Mouse (Mus musculus) stomach, embryonic 15.5 days (tissue): Measurements from ENCODE around the gene Slc25a3. TPM values are rescaled to one million over a fixed set of nuclear protein-coding genes. Genes with fewer than 3 reads are reported as not detected.

Source experiments
- ATAC-seq: fragments of 200-750 bp; cut with Nextera tagmentation; 2 replicates; pipeline ENCODE4 v1.8.0; 2017; ENCODE audit warnings: low read depth, moderate number of reproducible peaks, moderate TSS enrichment; ENCODE audit not compliant: insufficient read depth, low FRiP score
- H3K27ac ChIP-seq: fragments of 300-500 bp; sonication (generic); 2 replicates; pipeline ENCODE4 v1.5.1; 2015; ENCODE audit warnings: mild to moderate bottlenecking, inconsistent platforms
- H3K27me3 ChIP-seq: fragments of 300-500 bp; sonication (generic); replicated peaks from 2 replicates; pipeline ENCODE4 v1.6.1; 2015; ENCODE audit warnings: inconsistent platforms
- H3K36me3 ChIP-seq: fragments of 300-500 bp; sonication (generic); 2 replicates; pipeline ENCODE4 v1.6.1; 2015; ENCODE audit warnings: inconsistent platforms
- H3K4me1 ChIP-seq: fragments of 300-500 bp; sonication (generic); 2 replicates; pipeline ENCODE4 v1.6.1; 2015; ENCODE audit warnings: inconsistent platforms
- H3K4me2 ChIP-seq: fragments of 300-500 bp; sonication (generic); 2 replicates; pipeline ENCODE4 v1.6.1; 2015; ENCODE audit warnings: mild to moderate bottlenecking, inconsistent platforms
- H3K4me3 ChIP-seq: fragments of 300-500 bp; sonication (generic); replicated peaks from 2 replicates; pipeline ENCODE4 v1.5.1; 2015; ENCODE audit warnings: inconsistent platforms
- H3K9ac ChIP-seq: fragments of 300-500 bp; sonication (generic); 2 replicates; pipeline ENCODE4 v1.6.1; 2015; ENCODE audit warnings: inconsistent platforms
- H3K9me3 ChIP-seq: fragments of 300-500 bp; sonication (generic); 2 replicates; pipeline ENCODE4 v1.6.1; 2016; ENCODE audit warnings: inconsistent platforms
- WGBS: fragments of 180-500 bp; shearing (Covaris S2); methylation state at CpG from one replicate; pipeline ENCODE4 v1.1.7; 2015; 5-methylcytosine and 5-hydroxymethylcytosine counted together
- polyA plus RNA-seq: library from polyadenylated mRNA; unstranded; fragments of >200 nt; fragmentation: Nextera tagmentation; extraction: Ambion mirVana; gene quantifications from 2 replicates; pipeline ENCODE4 v1.2.1, GENCODE M21; 2015

Gene Slc25a3
- polyA plus RNA-seq, 1 experiment from 2014 or later = 440 TPM

- Histone ChIP-seq H3K36me3 (no peaks in the 10 kb centered on the region), H3K27me3 (no peaks in the 10 kb centered on the region), H3K9ac (no peak overlapping the region), H3K4me1 (no peaks in the 10 kb centered on the region), H3K4me3 (no peak overlapping the region), H3K9me3 (no peaks in the 10 kb centered on the region), H3K4me2 (no peak overlapping the region), H3K27ac (no peak overlapping the region)
- no peak for ATAC-seq
- WGBS = 80% methylated on average over 3 of the region's 3 CpGs
These were observed 17.9 kb downstream of the Slc25a3 start for GRCm38 (mm10) chr10:91105981-91106380.

- H3K4me1 ChIP-seq = no peaks in the 10 kb centered on the region
These were observed 20.9 kb downstream of the Slc25a3 start for GRCm38 (mm10) chr10:91102799-91103590.

GRCm38 (mm10) chr10:91101936-91102335 is 21.9 kb downstream of the Slc25a3 start:
- H3K4me1 ChIP-seq = no peaks in the 10 kb centered on the region
- H3K4me2 ChIP-seq = no peak overlapping the region
- no peak for ATAC-seq
- H3K27me3 ChIP-seq = no peaks in the 10 kb centered on the region
- 92% methylated on average over 25 of the region's 25 CpGs for WGBS
- no peak overlapping the region for H3K9ac ChIP-seq
- no peaks in the 10 kb centered on the region for H3K36me3 ChIP-seq
- no peak overlapping the region for H3K4me3 ChIP-seq
- no peaks in the 10 kb centered on the region for H3K9me3 ChIP-seq
- H3K27ac ChIP-seq = no peak overlapping the region

More at GRCm38 (mm10) chr10:91102799-91103590, 20.9 kb downstream of the Slc25a3 start:
- no peaks in the 10 kb centered on the region for H3K36me3 ChIP-seq
- no peak overlapping the region for H3K4me3 ChIP-seq
- no peaks in the 10 kb centered on the region for H3K9me3 ChIP-seq
- no peak overlapping the region for H3K4me2 ChIP-seq
- 92% methylated on average over 14 of the region's 14 CpGs for WGBS
- no peak overlapping the region for H3K27ac ChIP-seq
- ATAC-seq = no peak
- no peak overlapping the region for H3K9ac ChIP-seq
- H3K27me3 ChIP-seq = no peaks in the 10 kb centered on the region

- no peaks in the 10 kb centered on the region; the same call in 1 of the 2 replicates for H3K36me3 ChIP-seq
- 87% methylated on average over 1 of the region's 1 CpGs for WGBS
- no peaks in the 10 kb centered on the region for H3K9me3 ChIP-seq
- no peak overlapping the region for H3K4me3 ChIP-seq
- no peak overlapping the region for H3K9ac ChIP-seq
- H3K4me1 ChIP-seq = no peaks in the 10 kb centered on the region
- no peak overlapping the region for H3K4me2 ChIP-seq
- ATAC-seq = no peak
- no peak overlapping the region for H3K27ac ChIP-seq
- H3K27me3 ChIP-seq = no peaks in the 10 kb centered on the region
These were observed 23.8 kb downstream of the Slc25a3 start for GRCm38 (mm10) chr10:91100101-91100500.

GRCm38 (mm10) chr10:91098056-91098455 is 25.8 kb downstream of the Slc25a3 start:
- ATAC-seq = no peak
- 92% methylated on average over 8 of the region's 8 CpGs for WGBS
- H3K36me3 ChIP-seq = no peaks in the 10 kb centered on the region; the same call in 1 of the 2 replicates

GRCm38 (mm10) chr10:91094251-91095104 is 29.4 kb downstream of the Slc25a3 start:
- no peak overlapping the region for H3K4me3 ChIP-seq
- H3K27me3 ChIP-seq = no peaks in the 10 kb centered on the region
- H3K9me3 ChIP-seq = no peaks in the 10 kb centered on the region
- no peaks in the 10 kb centered on the region for H3K4me1 ChIP-seq
- H3K36me3 ChIP-seq = no peaks in the 10 kb centered on the region; the same call in 1 of the 2 replicates
- H3K27ac ChIP-seq = no peak overlapping the region
- H3K9ac ChIP-seq = no peak overlapping the region
- H3K4me2 ChIP-seq = no peak overlapping the region
- WGBS = 77% methylated on average over 15 of the region's 15 CpGs
- no peak for ATAC-seq

More at GRCm38 (mm10) chr10:91098056-91098455, 25.8 kb downstream of the Slc25a3 start:
- no peak overlapping the region for H3K9ac ChIP-seq
- no peaks in the 10 kb centered on the region for H3K4me1 ChIP-seq
- H3K27me3 ChIP-seq = no peaks in the 10 kb centered on the region
- H3K4me2 ChIP-seq = no peak overlapping the region
- no peak overlapping the region for H3K27ac ChIP-seq
- no peaks in the 10 kb centered on the region for H3K9me3 ChIP-seq
- no peak overlapping the region for H3K4me3 ChIP-seq

- Histone ChIP-seq H3K36me3 (no peaks in the 10 kb centered on the region; the same call in 1 of the 2 replicates), H3K9me3 (no peaks in the 10 kb centered on the region), H3K4me2 (no peak overlapping the region), H3K4me3 (no peak overlapping the region), H3K4me1 (no peaks in the 10 kb centered on the region), H3K9ac (no peak overlapping the region), H3K27ac (no peak overlapping the region), H3K27me3 (no peaks in the 10 kb centered on the region)
- ATAC-seq = no peak
- 83% methylated on average over 4 of the region's 4 CpGs for WGBS
These were observed 31.0 kb downstream of the Slc25a3 start for GRCm38 (mm10) chr10:91092812-91093211.

GRCm38 (mm10) chr10:91083393-91083927 is 40.4 kb downstream of the Slc25a3 start:
- peak overlapping the region; percentile 72 for H3K4me3 ChIP-seq
- peak overlapping the region; percentile 64 for H3K27ac ChIP-seq
- peak overlapping the region; percentile 68 for H3K9ac ChIP-seq
- H3K4me2 ChIP-seq = peak overlapping the region; percentile 60
- peaks cover 7% of the 10 kb centered on the region; the same call in 1 of the 2 replicates for H3K36me3 ChIP-seq
- no peak for ATAC-seq
- WGBS = 37% methylated on average over 12 of the region's 12 CpGs
- no peaks in the 10 kb centered on the region for H3K27me3 ChIP-seq
- H3K4me1 ChIP-seq = 0 out of 2 replicates have a peak, but pooled peaks cover 3% of the 10 kb centered on the region
- no peaks in the 10 kb centered on the region for H3K9me3 ChIP-seq

GRCm38 (mm10) chr10:91082550-91083392 is 41.1 kb downstream of the Slc25a3 start, which contains the start of the genes Apaf1 and Ikbip:
Gene Apaf1, minus strand, starts transcription at chr10:91082770.
Gene Ikbip, plus strand, starts transcription at chr10:91082940.
- peak; percentile 99 for ATAC-seq
- H3K27me3 ChIP-seq = no peaks in the 10 kb centered on the region
- peak within 1 kb of the TSS; percentile 76 for H3K9ac ChIP-seq
- WGBS = under 1% methylated on average over 82 of the region's 87 CpGs
- no peaks in the 10 kb centered on the region for H3K9me3 ChIP-seq
- H3K27ac ChIP-seq = peak within 1 kb of the TSS; percentile 68
- H3K4me1 ChIP-seq = 0 out of 2 replicates have a peak, but pooled peaks cover 3% of the 10 kb centered on the region
- H3K4me3 ChIP-seq = peak within 1 kb of the TSS; percentile 72
- H3K36me3 ChIP-seq = peaks cover 7% of the 10 kb centered on the region; the same call in 1 of the 2 replicates
- H3K4me2 ChIP-seq = peak within 1 kb of the TSS; percentile 67

GRCm38 (mm10) chr10:91081959-91082507 is 41.8 kb downstream of the Slc25a3 start:
- peak; percentile 11 for ATAC-seq
- peak overlapping the region; percentile 76 for H3K9ac ChIP-seq
- H3K9me3 ChIP-seq = no peaks in the 10 kb centered on the region
- no peaks in the 10 kb centered on the region for H3K27me3 ChIP-seq
- peak overlapping the region; percentile 67 for H3K4me2 ChIP-seq
- H3K36me3 ChIP-seq = peaks cover 8% of the 10 kb centered on the region; the same call in 1 of the 2 replicates
- H3K4me3 ChIP-seq = peak overlapping the region; percentile 72
- peak overlapping the region; percentile 68 for H3K27ac ChIP-seq
- 0 out of 2 replicates have a peak, but pooled peaks cover 3% of the 10 kb centered on the region for H3K4me1 ChIP-seq
- WGBS = under 1% methylated on average over 27 of the region's 27 CpGs
